Mouse (Mus musculus): Measurements from ENCODE around the gene Tmem129. TPM values are rescaled to one million over a fixed set of nuclear protein-coding genes. Genes with fewer than 3 reads are reported as not detected.

The Tmem129 gene
- polyA plus RNA-seq, 1 experiment, result 14.4 TPM

DNA sequence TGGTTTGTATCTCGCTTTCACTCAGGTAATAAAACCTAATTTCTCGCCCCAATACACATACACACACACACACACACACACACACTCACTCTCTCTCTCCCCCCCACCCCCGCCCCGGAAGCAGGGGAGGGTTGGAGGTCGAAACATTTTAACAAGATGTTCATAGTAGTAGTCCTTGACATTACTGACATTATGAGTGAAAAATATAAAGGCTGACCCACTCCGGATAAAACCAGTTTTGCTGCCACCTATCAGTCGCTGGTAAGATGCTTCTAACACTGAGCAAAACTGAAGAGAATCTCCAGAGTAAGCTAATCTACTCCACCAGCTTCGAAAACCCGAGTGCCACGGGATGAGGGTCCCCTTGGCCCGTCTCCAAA lies 6.7 kb downstream of the Tmem129 start:
- H3K27ac ChIP-seq (ENCODE audit: insufficient read depth, low read depth, low read length), result peak overlapping the region; percentile 91
- TF ChIP-seq CTCF (IDR thresholded peaks at IDR 0.05; ENCODE audit: low read depth, low read length) (no peak), POLR2A (IDR thresholded peaks at IDR 0.05; ENCODE audit: borderline replicate concordance, low read depth, low read length) (no peak)
- H3K4me3 ChIP-seq (ENCODE audit: insufficient read depth, low read length), result peak overlapping the region; percentile 79
- H3K4me1 ChIP-seq (ENCODE audit: control insufficient read depth, insufficient read depth, low read length), result peaks cover 21% of the 10 kb centered on the region

DNA sequence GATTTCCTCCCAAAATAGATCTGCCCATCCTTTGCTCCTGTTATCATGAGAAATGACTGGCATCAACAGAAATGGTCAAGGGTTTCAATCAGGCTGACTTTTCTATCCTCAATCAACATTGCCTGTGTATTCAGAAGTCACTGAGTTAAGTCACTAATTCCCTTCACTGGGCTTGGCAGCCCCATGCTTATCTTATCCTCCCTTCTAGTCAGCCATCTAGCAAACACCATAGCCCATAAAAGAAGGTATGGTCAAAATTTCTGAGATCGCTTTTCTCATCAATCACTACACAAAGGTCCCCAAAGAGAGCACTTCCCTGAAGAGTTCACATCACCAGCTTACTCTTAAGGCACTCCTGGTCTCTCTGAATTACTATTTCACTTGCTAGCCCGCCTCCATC lies 7.2 kb downstream of the Tmem129 start:
- TF ChIP-seq POLR2A (IDR thresholded peaks at IDR 0.05; ENCODE audit: borderline replicate concordance, low read depth, low read length) (no peak), CTCF (IDR thresholded peaks at IDR 0.05; ENCODE audit: low read depth, low read length) (no peak)
- H3K4me3 ChIP-seq (ENCODE audit: insufficient read depth, low read length), result peak overlapping the region; percentile 79
- peaks cover 17% of the 10 kb centered on the region for H3K4me1 ChIP-seq (ENCODE audit: control insufficient read depth, insufficient read depth, low read length)
- no peak overlapping the region; the same call in 1 of the 2 replicates for H3K27ac ChIP-seq (ENCODE audit: insufficient read depth, low read depth, low read length)

DNA sequence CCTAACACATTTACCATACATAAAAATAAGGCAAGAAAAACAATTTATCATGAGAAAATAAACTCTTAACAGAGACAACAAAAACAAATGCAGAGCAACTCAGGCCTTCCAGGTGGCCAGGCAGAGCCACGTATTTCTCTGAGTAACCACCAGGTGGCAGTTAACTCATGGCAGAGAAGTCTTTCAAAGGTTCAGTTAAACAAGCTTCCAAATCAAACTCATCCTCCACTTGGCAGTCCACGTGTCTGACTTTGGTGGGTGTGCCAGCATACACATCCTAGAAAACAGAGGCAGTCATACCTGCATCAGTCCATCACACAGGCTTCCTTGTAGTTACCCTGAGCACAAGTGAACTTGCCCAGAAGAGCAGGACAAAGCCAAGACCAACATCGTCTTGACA lies 17.6 kb downstream of the Tmem129 start:
- Histone ChIP-seq H3K4me3 (ENCODE audit: insufficient read depth, low read length) (no peak overlapping the region), H3K27ac (ENCODE audit: insufficient read depth, low read depth, low read length) (no peak overlapping the region), H3K4me1 (ENCODE audit: control insufficient read depth, insufficient read depth, low read length) (no peaks in the 10 kb centered on the region)
- TF ChIP-seq CTCF (IDR thresholded peaks at IDR 0.05; ENCODE audit: low read depth, low read length) (0 out of 2 replicates have a peak, but pooled peaks have one; percentile 35), POLR2A (IDR thresholded peaks at IDR 0.05; ENCODE audit: borderline replicate concordance, low read depth, low read length) (no peak)

DNA sequence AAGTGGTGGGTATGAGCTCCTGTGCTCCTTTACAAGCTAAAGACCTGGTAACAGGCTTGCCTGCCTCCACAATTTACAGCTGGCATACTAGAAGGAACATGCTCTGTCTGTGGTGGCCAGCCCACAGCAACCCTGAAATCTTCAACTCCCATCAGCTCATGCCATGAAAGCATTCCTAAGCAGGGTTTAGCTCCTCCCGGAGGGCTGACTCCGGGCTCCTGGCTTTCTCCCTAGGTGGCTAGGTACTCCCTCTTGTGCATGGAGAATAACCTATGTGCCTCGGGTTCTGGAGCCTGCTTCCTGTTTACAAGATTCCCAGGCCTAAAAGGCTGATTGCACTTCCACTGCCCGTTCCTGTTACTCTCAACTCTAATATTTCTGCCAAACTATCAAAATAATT lies 19.4 kb downstream of the Tmem129 start:
- Histone ChIP-seq H3K27ac (ENCODE audit: insufficient read depth, low read depth, low read length) (no peak overlapping the region), H3K4me1 (ENCODE audit: control insufficient read depth, insufficient read depth, low read length) (no peaks in the 10 kb centered on the region; the same call in 1 of the 2 replicates), H3K4me3 (ENCODE audit: insufficient read depth, low read length) (no peak overlapping the region)
- TF ChIP-seq POLR2A (IDR thresholded peaks at IDR 0.05; ENCODE audit: borderline replicate concordance, low read depth, low read length), result no peak

DNA sequence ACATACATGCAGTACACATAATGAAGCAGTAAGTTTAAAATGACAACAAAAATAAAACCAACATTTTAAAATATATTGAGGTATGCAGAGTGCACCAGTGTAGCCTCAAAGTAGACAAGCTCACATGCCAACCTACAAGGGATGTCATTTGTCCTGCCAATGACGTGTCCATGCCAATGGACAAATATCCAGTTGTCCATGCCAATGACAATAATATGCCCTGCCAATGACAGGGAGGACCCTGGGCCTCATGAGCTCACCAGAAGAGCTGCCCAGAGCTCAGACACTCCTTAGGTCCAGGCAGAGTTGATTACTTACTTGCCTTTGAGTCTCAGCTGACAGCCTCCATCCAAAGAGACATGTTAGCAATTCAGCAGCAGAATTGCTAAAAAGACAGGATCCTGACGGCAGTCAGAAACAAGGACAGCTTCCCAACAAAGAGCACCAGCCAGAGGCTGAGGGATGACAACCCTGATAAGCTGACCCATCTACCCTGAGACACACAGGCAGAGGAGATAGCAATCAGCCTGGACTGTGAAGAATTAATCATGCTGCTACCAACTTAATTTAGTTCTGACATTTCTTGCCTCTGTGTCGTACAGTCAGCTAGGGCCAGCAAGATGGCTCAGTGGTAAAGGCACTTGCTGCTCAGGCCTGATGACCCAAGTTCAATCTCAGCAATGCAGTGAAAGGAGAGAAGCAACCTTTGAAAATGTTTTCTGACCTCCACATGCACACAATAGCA lies 20.4 kb downstream of the Tmem129 start:
- no peak for TF ChIP-seq POLR2A (IDR thresholded peaks at IDR 0.05; ENCODE audit: borderline replicate concordance, low read depth, low read length)
- no peak for TF ChIP-seq CTCF (IDR thresholded peaks at IDR 0.05; ENCODE audit: low read depth, low read length)

DNA sequence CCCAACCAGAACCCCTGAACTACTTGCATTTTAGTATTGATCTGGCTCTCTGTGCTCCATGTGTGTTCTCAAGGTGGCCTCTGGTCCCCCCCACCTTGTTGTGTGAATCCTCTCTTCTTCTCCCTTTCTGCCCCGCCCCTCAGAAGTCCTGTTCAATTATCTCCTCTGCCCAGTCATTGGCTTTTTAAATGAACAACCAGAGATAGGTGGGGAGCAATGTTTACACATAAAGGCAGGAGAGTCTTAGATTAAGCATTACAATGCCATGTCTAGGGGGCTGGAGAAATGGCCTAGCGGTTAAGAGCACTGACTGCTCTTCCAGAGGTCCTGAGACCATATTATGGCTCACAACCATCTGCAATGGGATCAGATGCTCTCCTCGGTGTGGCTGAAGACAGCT lies 22.9 kb downstream of the Tmem129 start:
- H3K4me1 ChIP-seq (ENCODE audit: control insufficient read depth, insufficient read depth, low read length), result peaks cover 2% of the 10 kb centered on the region; the same call in 1 of the 2 replicates
- no peak overlapping the region for H3K4me3 ChIP-seq (ENCODE audit: insufficient read depth, low read length)
- TF ChIP-seq POLR2A (IDR thresholded peaks at IDR 0.05; ENCODE audit: borderline replicate concordance, low read depth, low read length) (no peak), CTCF (IDR thresholded peaks at IDR 0.05; ENCODE audit: low read depth, low read length) (no peak)
- no peak overlapping the region for H3K27ac ChIP-seq (ENCODE audit: insufficient read depth, low read depth, low read length)

More for the DNA sequence above, 20.4 kb downstream of the Tmem129 start:
- Histone ChIP-seq H3K4me3 (ENCODE audit: insufficient read depth, low read length) (no peak overlapping the region), H3K4me1 (ENCODE audit: control insufficient read depth, insufficient read depth, low read length) (no peaks in the 10 kb centered on the region; the same call in 1 of the 2 replicates), H3K27ac (ENCODE audit: insufficient read depth, low read depth, low read length) (no peak overlapping the region)

DNA sequence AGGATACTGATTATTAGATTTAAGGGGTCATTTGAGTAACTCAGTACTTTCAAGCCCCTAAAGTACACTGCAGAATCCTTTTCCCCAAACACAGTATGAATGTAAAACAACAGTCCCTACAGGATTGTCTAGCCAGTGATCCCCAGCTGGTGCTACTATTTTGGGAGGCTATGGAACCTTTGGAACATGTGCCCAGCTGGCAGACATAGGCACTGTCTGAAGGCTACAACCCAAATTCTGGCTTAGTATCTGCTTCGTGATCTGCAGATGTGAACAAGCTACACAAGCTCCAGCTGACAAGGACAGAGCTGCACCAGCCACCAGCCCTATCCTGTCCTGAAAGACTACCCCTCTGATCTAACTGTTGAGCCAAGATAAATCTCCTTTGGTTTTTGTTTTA lies 25.7 kb downstream of the Tmem129 start:
- Histone ChIP-seq H3K4me1 (ENCODE audit: control insufficient read depth, insufficient read depth, low read length) (peaks cover 4% of the 10 kb centered on the region), H3K27ac (ENCODE audit: insufficient read depth, low read depth, low read length) (no peak overlapping the region), H3K4me3 (ENCODE audit: insufficient read depth, low read length) (no peak overlapping the region)
- no peak for TF ChIP-seq POLR2A (IDR thresholded peaks at IDR 0.05; ENCODE audit: borderline replicate concordance, low read depth, low read length)
- no peak for TF ChIP-seq CTCF (IDR thresholded peaks at IDR 0.05; ENCODE audit: low read depth, low read length)

DNA sequence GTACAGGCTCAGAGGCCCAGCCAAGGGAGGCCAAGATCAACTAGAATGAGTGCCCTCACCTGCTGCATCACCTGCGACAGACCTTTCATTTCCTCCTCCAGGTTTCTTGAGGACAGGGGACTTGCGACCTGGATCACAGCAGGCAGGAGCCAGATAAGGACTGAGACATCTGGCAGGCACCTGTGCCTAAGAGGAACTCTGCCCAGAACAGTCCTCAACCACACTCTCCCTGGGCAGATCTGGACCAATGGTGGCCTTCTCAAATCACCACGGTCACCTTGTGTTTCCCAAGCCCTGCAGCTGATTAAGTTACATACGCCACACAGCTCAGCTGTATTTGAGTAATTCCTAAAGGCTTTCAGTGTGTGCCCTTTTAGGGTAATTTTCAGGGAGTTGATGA lies 27.6 kb downstream of the Tmem129 start:
- Histone ChIP-seq H3K4me1 (ENCODE audit: control insufficient read depth, insufficient read depth, low read length) (peaks cover 10% of the 10 kb centered on the region), H3K27ac (ENCODE audit: insufficient read depth, low read depth, low read length) (no peak overlapping the region), H3K4me3 (ENCODE audit: insufficient read depth, low read length) (no peak overlapping the region)
- TF ChIP-seq POLR2A (IDR thresholded peaks at IDR 0.05; ENCODE audit: borderline replicate concordance, low read depth, low read length), result no peak

DNA sequence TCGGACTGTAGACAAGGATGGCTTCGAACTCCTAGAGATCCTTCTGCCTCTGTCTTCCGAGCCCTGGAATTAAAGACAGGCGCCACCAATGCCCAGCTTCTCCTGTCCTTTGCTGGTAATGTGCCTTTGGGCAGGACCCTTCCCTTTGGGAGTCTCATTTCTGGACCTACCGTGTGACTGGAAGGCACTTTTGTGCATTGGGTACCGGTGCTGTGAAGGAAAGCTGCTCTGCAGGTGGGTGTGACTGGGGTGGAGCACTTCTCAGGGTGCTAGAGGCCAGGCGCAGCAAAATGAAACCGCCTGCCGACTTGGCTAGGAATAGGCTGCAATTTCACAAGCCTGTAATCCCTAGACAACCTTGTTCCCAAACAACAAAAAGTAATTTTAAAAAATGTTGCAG lies 28.2 kb downstream of the Tmem129 start:
- TF ChIP-seq POLR2A (IDR thresholded peaks at IDR 0.05; ENCODE audit: borderline replicate concordance, low read depth, low read length), result no peak
- TF ChIP-seq CTCF (IDR thresholded peaks at IDR 0.05; ENCODE audit: low read depth, low read length), result 0 out of 2 replicates have a peak, but pooled peaks have one; percentile 1
- peak overlapping the region; percentile 56 for H3K4me3 ChIP-seq (ENCODE audit: insufficient read depth, low read length)
- H3K27ac ChIP-seq (ENCODE audit: insufficient read depth, low read depth, low read length), result 0 out of 2 replicates have a peak overlapping the region, but pooled peaks have one; percentile 2
- peaks cover 11% of the 10 kb centered on the region for H3K4me1 ChIP-seq (ENCODE audit: control insufficient read depth, insufficient read depth, low read length)

DNA sequence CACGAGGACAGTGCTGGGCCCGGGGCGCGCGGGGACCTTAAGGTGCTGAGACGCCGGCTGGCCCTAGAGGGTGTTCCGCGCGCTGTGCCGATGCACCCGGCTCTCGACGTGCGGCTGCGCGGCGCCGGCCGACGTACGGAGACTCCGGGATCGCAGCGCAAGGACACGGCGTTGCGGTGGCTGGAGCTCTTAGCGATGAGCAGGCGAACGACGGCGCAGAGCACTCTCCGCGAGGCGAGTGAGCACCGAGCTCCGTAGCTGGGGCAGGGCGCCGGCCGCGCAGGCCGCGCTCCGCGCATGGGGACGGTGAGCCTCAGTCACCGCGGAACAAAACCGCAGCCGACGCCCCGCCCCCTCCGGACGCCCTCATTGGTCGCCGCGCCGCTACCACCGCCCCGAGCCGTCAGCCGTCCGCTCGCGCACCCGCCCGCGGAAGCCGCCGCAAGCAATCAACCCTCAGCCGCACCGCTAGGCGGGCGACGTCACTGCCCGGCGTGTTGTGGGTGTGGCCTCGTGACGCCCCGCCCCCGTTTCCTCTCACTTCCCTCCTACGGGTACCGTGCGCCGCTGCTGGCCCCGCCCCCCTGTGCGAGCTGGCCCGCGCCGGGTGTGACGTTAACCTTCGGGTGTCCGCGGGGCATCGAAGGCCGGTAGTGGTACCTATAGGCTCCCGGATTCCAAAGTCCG lies 28.8 kb downstream of the Tmem129 start, which contains the start of the genes Fam53a and Gm9903:
Gene Fam53a, minus strand, starts transcription at position 335 of the 687 bp plus-strand sequence.
Gene Gm9903, plus strand, starts transcription at position 625 of the 687 bp plus-strand sequence.
- Histone ChIP-seq H3K4me1 (ENCODE audit: control insufficient read depth, insufficient read depth, low read length) (peaks cover 15% of the 10 kb centered on the region), H3K27ac (ENCODE audit: insufficient read depth, low read depth, low read length) (peak within 1 kb of the TSS; percentile 75), H3K4me3 (ENCODE audit: insufficient read depth, low read length) (peak within 1 kb of the TSS; percentile 82)
- no peak for TF ChIP-seq POLR2A (IDR thresholded peaks at IDR 0.05; ENCODE audit: borderline replicate concordance, low read depth, low read length)
- TF ChIP-seq CTCF (IDR thresholded peaks at IDR 0.05; ENCODE audit: low read depth, low read length), result no peak
